Mouse (Mus musculus) lung, embryonic 15.5 days (tissue): ENCODE results near the gene Med1. TPM values are rescaled to one million over a fixed set of nuclear protein-coding genes. Genes with fewer than 3 reads are reported as not detected.

ENCODE experiments used
- ATAC-seq: fragments of 200-750 bp; cut with Nextera tagmentation; 2 replicates; pipeline ENCODE4 v1.8.0; 2017; ENCODE audit warnings: moderate number of reproducible peaks, borderline replicate concordance; ENCODE audit not compliant: low FRiP score, low TSS enrichment; ENCODE audit errors: extremely low read depth
- H3K27ac ChIP-seq: fragments of 300-500 bp; sonication (generic); 2 replicates; pipeline ENCODE4 v1.5.1; 2015; ENCODE audit warnings: moderate library complexity, mild to moderate bottlenecking, inconsistent platforms
- H3K27me3 ChIP-seq: fragments of 300-500 bp; sonication (generic); 2 replicates; pipeline ENCODE4 v1.6.1; 2015; ENCODE audit warnings: inconsistent platforms
- H3K36me3 ChIP-seq: fragments of 300-500 bp; sonication (generic); 2 replicates; pipeline ENCODE4 v1.6.1; 2015; ENCODE audit warnings: inconsistent platforms
- H3K4me1 ChIP-seq: fragments of 300-500 bp; sonication (generic); 2 replicates; pipeline ENCODE4 v1.6.1; 2015; ENCODE audit warnings: inconsistent platforms
- H3K4me2 ChIP-seq: fragments of 300-500 bp; sonication (generic); 2 replicates; pipeline ENCODE4 v1.6.1; 2015; ENCODE audit warnings: inconsistent platforms, mild to moderate bottlenecking, moderate library complexity
- H3K4me3 ChIP-seq: fragments of 300-500 bp; sonication (generic); 2 replicates; pipeline ENCODE4 v1.5.1; 2015; ENCODE audit warnings: mild to moderate bottlenecking, inconsistent platforms
- H3K9ac ChIP-seq: fragments of 300-500 bp; sonication (generic); 2 replicates; pipeline ENCODE4 v1.6.1; 2015; ENCODE audit warnings: inconsistent platforms
- H3K9me3 ChIP-seq: fragments of 300-500 bp; sonication (generic); 2 replicates; pipeline ENCODE4 v1.6.1; 2016; ENCODE audit warnings: inconsistent platforms
- WGBS: fragments of 180-500 bp; shearing (Covaris S2); methylation state at CpG from one replicate; pipeline ENCODE4 v1.1.7; 2015; 5-methylcytosine and 5-hydroxymethylcytosine counted together
- microRNA-seq: library from miRNA; unstranded; fragments of <30 nt; microRNA quantifications from one replicate; pipeline ENCODE4, GENCODE M21; 2016
- polyA plus RNA-seq: library from polyadenylated mRNA; unstranded; fragments of >200 nt; fragmentation: Nextera tagmentation; extraction: Ambion mirVana; gene quantifications from 2 replicates; pipeline ENCODE4 v1.2.1, GENCODE M21; 2015

The Med1 gene
- polyA plus RNA-seq, 1 experiment from 2014 or later, result 57.8 TPM

- Histone ChIP-seq H3K27ac (no peak overlapping the region), H3K4me3 (no peak overlapping the region), H3K4me1 (peaks cover 8% of the 10 kb centered on the region; the same call in 1 of the 2 replicates), H3K4me2 (no peak overlapping the region), H3K36me3 (no peaks in the 10 kb centered on the region), H3K9me3 (no peaks in the 10 kb centered on the region), H3K27me3 (no peaks in the 10 kb centered on the region), H3K9ac (no peak overlapping the region)
- WGBS, result 77% methylated on average over 7 of the region's 7 CpGs
- ATAC-seq, result no peak
Observed at GRCm38 (mm10) chr11:98145856-98146255, 47.2 kb downstream of the Med1 start.

DNA sequence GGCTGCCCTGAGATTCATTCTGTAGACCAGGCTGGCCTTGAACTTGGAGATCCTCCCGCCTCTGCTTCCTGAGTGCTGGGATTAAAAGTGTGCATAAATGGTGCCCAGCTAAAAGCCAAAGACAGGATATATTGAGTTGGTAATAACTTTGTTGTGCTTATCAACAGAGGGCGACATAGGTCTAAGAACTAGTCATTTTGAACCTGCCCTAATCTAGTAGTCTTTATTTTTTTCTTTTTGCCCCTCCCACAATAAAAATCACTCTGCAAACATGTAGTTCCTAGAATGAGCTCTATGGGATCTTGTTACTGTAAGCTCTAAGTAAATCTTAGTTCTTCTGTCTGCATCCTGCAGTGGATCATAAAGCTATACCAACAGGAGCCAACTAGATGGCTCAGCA, 50.5 kb downstream of the Med1 start:
- ATAC-seq, result no peak
- 94% methylated on average over 2 of the region's 2 CpGs for WGBS

DNA sequence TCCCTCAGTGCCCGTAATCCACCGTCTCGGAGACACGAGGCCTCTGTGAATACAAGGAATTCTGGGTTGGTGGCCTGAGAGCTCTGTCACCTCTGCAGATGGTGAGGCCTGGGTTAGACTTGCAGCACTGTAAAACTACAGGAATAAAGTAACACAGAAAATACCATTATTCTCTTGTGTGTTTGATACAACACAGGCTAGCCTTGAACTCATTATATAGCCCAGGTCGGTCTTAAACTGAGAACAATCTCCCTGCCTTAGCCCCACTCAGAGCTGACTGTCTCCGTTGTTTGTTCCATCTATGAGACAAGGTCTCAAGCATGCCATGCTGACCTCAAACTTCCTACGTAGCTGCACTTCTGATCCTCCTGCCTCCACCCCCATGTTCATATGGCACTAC, 54.2 kb downstream of the Med1 start:
- WGBS, result 79% methylated on average over 7 of the region's 7 CpGs
- no peaks in the 10 kb centered on the region for H3K27me3 ChIP-seq
- H3K4me1 ChIP-seq, result no peaks in the 10 kb centered on the region
- H3K4me2 ChIP-seq, result no peak overlapping the region
- no peak overlapping the region for H3K27ac ChIP-seq
- no peak overlapping the region for H3K9ac ChIP-seq
- H3K36me3 ChIP-seq, result 0 out of 2 replicates have a peak, but pooled peaks cover 4% of the 10 kb centered on the region
- no peaks in the 10 kb centered on the region for H3K9me3 ChIP-seq
- ATAC-seq, result no peak
- H3K4me3 ChIP-seq, result no peak overlapping the region

More for the DNA sequence above, 50.5 kb downstream of the Med1 start:
- no peaks in the 10 kb centered on the region for H3K4me1 ChIP-seq
- no peak overlapping the region for H3K27ac ChIP-seq
- no peak overlapping the region for H3K4me2 ChIP-seq
- no peaks in the 10 kb centered on the region for H3K36me3 ChIP-seq
- no peaks in the 10 kb centered on the region for H3K9me3 ChIP-seq
- no peak overlapping the region for H3K9ac ChIP-seq
- no peak overlapping the region for H3K4me3 ChIP-seq
- H3K27me3 ChIP-seq, result no peaks in the 10 kb centered on the region

GRCm38 (mm10) chr11:98137836-98138235, 55.3 kb downstream of the Med1 start:
- no peaks in the 10 kb centered on the region for H3K4me1 ChIP-seq
- 0 out of 2 replicates have a peak, but pooled peaks cover 4% of the 10 kb centered on the region for H3K36me3 ChIP-seq
- no peaks in the 10 kb centered on the region for H3K9me3 ChIP-seq
- no peak overlapping the region for H3K9ac ChIP-seq
- H3K27me3 ChIP-seq, result no peaks in the 10 kb centered on the region
- 87% methylated on average over 11 of the region's 11 CpGs for WGBS
- H3K4me3 ChIP-seq, result no peak overlapping the region
- ATAC-seq, result no peak
- no peak overlapping the region for H3K4me2 ChIP-seq
- H3K27ac ChIP-seq, result no peak overlapping the region

DNA sequence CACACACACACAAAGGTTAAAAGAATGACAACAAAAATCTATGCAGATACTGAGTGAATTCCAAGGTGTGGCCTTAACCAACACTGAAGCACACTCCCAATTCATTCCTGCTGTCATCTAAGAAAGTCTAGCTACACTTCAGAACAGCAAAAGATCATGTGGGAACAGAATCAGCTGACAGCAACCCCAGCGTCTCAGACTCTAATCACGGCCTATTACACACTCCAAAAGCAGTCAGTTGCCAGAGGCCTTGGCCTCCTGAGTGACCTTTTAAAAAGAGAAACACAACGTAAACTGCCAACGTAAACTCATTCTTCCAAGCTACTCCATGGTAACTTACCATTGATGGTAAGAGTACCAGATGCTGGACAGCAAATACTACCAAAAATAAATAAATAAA, 58.1 kb downstream of the Med1 start:
- no peak for ATAC-seq
- no peaks in the 10 kb centered on the region for H3K4me1 ChIP-seq
- no peak overlapping the region for H3K9ac ChIP-seq
- no peak overlapping the region for H3K4me3 ChIP-seq
- H3K36me3 ChIP-seq, result 0 out of 2 replicates have a peak, but pooled peaks cover 4% of the 10 kb centered on the region
- no peak overlapping the region for H3K4me2 ChIP-seq
- H3K27me3 ChIP-seq, result no peaks in the 10 kb centered on the region
- no peak overlapping the region for H3K27ac ChIP-seq
- H3K9me3 ChIP-seq, result no peaks in the 10 kb centered on the region
- 52% methylated on average over 4 of the region's 4 CpGs for WGBS

- ATAC-seq, result no peak
- Histone ChIP-seq H3K27me3 (no peaks in the 10 kb centered on the region), H3K9ac (no peak overlapping the region), H3K4me2 (no peak overlapping the region), H3K36me3 (0 out of 2 replicates have a peak, but pooled peaks cover 5% of the 10 kb centered on the region), H3K27ac (no peak overlapping the region), H3K9me3 (no peaks in the 10 kb centered on the region), H3K4me1 (no peaks in the 10 kb centered on the region), H3K4me3 (no peak overlapping the region)
- 78% methylated on average over 5 of the region's 5 CpGs for WGBS
Observed at GRCm38 (mm10) chr11:98123424-98123823, 69.7 kb downstream of the Med1 start.

DNA sequence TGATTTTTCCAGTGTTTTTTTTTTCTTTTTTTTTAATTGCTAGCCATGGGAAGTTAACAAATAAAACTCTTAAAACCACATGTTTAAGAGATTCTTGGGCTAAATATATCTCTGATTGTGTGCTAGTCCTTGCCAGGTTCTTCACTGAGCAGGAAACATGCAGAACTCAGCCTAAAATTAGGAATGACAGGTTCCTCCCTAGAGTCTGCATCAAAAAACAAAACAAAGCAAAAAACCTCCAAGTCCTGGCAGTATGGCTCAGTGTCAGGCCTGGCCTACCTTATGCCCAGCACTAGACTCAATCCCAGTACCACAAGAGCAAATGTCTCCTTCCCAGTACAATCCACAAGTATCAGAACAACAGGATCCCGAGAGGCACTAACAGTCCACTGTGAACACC, 78.7 kb downstream of the Med1 start:
- Histone ChIP-seq H3K9ac (no peak overlapping the region), H3K27ac (no peak overlapping the region), H3K36me3 (peaks cover 20% of the 10 kb centered on the region; the same call in 1 of the 2 replicates), H3K27me3 (no peaks in the 10 kb centered on the region), H3K9me3 (no peaks in the 10 kb centered on the region), H3K4me2 (no peak overlapping the region), H3K4me1 (no peaks in the 10 kb centered on the region), H3K4me3 (no peak overlapping the region)
- no peak for ATAC-seq
- WGBS, result 86% methylated on average over 1 of the region's 1 CpGs

DNA sequence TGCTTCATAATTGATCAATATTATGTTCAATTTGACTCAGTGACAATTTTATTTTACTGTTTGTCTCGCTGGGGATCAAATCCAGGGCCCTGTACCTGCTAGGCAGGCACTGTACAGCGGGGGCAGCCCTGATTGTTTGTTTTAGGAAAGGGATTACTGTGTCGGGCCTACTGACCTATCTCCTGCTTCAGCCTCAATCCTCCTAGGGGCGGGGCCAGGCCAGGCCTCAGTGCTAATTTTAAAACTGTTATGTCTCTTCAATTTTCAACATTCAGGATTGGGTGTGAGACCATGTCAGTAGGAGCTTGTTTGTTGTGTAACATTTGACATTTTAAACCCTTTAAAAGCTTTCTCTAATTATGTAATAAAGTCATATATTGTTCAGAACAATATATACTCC, 79.6 kb downstream of the Med1 start:
- no peak for ATAC-seq
- H3K4me2 ChIP-seq, result no peak overlapping the region
- peaks cover 20% of the 10 kb centered on the region; the same call in 1 of the 2 replicates for H3K36me3 ChIP-seq
- H3K9me3 ChIP-seq, result no peaks in the 10 kb centered on the region
- H3K9ac ChIP-seq, result no peak overlapping the region
- no peak overlapping the region for H3K4me3 ChIP-seq
- no peaks in the 10 kb centered on the region for H3K4me1 ChIP-seq
- H3K27me3 ChIP-seq, result no peaks in the 10 kb centered on the region
- 59% methylated on average over 4 of the region's 4 CpGs for WGBS
- H3K27ac ChIP-seq, result no peak overlapping the region

GRCm38 (mm10) chr11:98109706-98110105, 83.4 kb downstream of the Med1 start:
- H3K9ac ChIP-seq, result no peak overlapping the region
- no peak overlapping the region for H3K4me3 ChIP-seq
- peaks cover 38% of the 10 kb centered on the region for H3K36me3 ChIP-seq
- H3K27ac ChIP-seq, result no peak overlapping the region
- H3K4me1 ChIP-seq, result no peaks in the 10 kb centered on the region
- no peak for ATAC-seq
- H3K4me2 ChIP-seq, result no peak overlapping the region
- WGBS, result 87% methylated on average over 5 of the region's 5 CpGs
- no peaks in the 10 kb centered on the region for H3K27me3 ChIP-seq
- H3K9me3 ChIP-seq, result no peaks in the 10 kb centered on the region

Small RNA genes lying within 50 kb of the gene (microRNA-seq; reads per million reads assigned to microRNA genes)
- not detected for gene Gm27399

Other genes with a start within 250 kb of the Med1 start
- 0.89 and 1.3 TPM in 2 replicates for gene Plxdc1, start 206.8 kb downstream of the Med1 start, polyA plus RNA-seq
- gene Arl5c, start 197.1 kb downstream of the Med1 start, polyA plus RNA-seq, result 6.8 and 9.0 TPM in 2 replicates
- gene Cacnb1, start 170.3 kb downstream of the Med1 start, polyA plus RNA-seq, result 4.9 and 5.2 TPM in 2 replicates
- gene Rpl19, start 166.6 kb downstream of the Med1 start, polyA plus RNA-seq, result 1,039 and 1,081 TPM in 2 replicates
- gene Stac2, start 139.8 kb downstream of the Med1 start, polyA plus RNA-seq, result 0.06 and 0.16 TPM in 2 replicates
- gene Fbxl20, start 42.9 kb downstream of the Med1 start, polyA plus RNA-seq, result 14.0 and 17.6 TPM in 2 replicates
- gene Cdk12, start 9.8 kb upstream of the Med1 start, polyA plus RNA-seq, result 8.8 and 10.0 TPM in 2 replicates
- 0.05 TPM in 1 of 2 replicates, not detected in the other for gene Neurod2, start 136.4 kb upstream of the Med1 start, polyA plus RNA-seq
- gene Ppp1r1b, start 155.1 kb upstream of the Med1 start, polyA plus RNA-seq, result 3.5 and 5.5 TPM in 2 replicates
- 45.2 and 52.5 TPM in 2 replicates for gene Stard3, start 165.1 kb upstream of the Med1 start, polyA plus RNA-seq
- gene Tcap, start 190.5 kb upstream of the Med1 start, polyA plus RNA-seq, result 5.1 and 7.5 TPM in 2 replicates
- gene Pnmt, start 193.2 kb upstream of the Med1 start, polyA plus RNA-seq, result 0.12 TPM in 1 of 2 replicates, not detected in the other
- gene Pgap3, start 207.2 kb upstream of the Med1 start, polyA plus RNA-seq, result 13.0 and 14.7 TPM in 2 replicates
- gene Erbb2, start 219.2 kb upstream of the Med1 start, polyA plus RNA-seq, result 37.2 and 39.4 TPM in 2 replicates
- 76.8 and 78.0 TPM in 2 replicates for gene Mien1, start 245.7 kb upstream of the Med1 start, polyA plus RNA-seq